Mouse (Mus musculus) cerebellum, postnatal 4 days (tissue): ENCODE measurements around the gene Ap3s2.

ENCODE experiments used
- DNase-seq, 2 experiments: peaks; one replicate each; pipeline ENCODE4 v3.0.0; 2022; ENCODE audit warnings: low spot score in 2 of 2, mixed read lengths in 1 of 2

Gene Ap3s2

GRCm38 (mm10) chr7:79920344-79920983 is at the start of gene Ap3s2:
Ap3s2 (minus strand) TSS chr7:79920649.
- DNase-seq = peak; percentile 71 to 89

GRCm38 (mm10) chr7:79968326-79968725 is 47.9 kb upstream of the Ap3s2 start:
- DNase-seq = no peak

GRCm38 (mm10) chr7:79961600-79961999 is 41.2 kb upstream of the Ap3s2 start:
- no peak for DNase-seq

DNA sequence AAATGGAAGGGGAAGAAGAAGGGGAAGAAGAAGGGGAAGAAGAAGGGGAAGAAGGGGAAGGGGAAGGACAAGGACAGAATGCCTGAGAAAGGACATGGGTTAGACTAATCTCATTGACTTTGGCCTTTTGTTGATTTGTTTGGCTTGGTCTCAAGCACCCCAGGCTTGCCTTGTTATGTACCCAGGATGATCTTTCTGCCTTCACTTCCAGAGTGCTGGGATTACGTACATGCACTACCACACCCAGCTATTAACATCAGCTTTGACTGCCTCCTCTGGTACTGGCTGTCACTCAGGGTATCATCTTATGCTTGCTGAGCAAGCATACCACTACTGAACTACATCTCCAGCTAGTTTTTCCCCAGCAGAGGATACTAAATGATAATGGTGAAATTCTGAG is 35.7 kb upstream of the Ap3s2 start:
- no peak for DNase-seq

- no peak for DNase-seq
These were observed 34.4 kb upstream of the Ap3s2 start for GRCm38 (mm10) chr7:79954890-79955289.

DNA sequence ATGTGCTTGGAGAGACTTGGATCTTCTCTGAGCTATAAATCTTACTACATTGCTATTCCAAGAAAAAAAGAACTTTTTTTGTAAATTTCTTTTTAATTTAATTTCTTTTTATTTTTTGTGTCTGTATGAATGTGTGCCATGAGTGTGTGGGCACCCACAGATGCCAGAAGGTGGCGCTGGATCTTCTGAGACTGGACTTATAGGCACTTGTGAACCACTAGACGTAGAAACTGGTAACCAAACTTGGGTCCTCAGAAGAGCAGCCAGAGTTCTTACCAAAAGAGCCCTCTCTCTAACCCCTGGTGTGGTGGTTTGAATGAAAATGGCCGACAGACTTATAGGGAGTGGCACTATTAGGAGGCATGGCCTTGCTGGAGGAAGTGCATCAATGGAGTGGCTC is 30.6 kb upstream of the Ap3s2 start:
- DNase-seq = no peak

DNA sequence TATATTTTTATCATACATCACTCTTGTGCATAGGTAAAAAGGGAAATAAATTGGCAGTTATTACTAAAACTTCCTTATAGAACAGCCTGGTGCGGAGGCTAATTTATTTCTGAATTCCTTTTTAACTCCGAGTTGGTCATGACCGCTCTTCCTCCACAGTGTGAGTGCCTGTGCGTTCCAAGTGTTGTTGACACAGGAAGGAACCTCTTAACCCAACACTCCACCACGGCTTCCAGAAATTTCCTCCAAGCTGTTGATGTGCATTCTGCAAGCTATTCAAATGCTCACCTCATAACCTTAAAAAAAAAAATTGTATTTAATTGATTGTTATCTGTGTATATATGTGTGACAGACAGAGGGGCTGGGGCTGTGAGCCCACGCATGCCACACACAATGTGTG is 29.8 kb upstream of the Ap3s2 start:
- DNase-seq = no peak

- DNase-seq = no peak
These were observed 15.2 kb upstream of the Ap3s2 start for GRCm38 (mm10) chr7:79935511-79936205.

DNA sequence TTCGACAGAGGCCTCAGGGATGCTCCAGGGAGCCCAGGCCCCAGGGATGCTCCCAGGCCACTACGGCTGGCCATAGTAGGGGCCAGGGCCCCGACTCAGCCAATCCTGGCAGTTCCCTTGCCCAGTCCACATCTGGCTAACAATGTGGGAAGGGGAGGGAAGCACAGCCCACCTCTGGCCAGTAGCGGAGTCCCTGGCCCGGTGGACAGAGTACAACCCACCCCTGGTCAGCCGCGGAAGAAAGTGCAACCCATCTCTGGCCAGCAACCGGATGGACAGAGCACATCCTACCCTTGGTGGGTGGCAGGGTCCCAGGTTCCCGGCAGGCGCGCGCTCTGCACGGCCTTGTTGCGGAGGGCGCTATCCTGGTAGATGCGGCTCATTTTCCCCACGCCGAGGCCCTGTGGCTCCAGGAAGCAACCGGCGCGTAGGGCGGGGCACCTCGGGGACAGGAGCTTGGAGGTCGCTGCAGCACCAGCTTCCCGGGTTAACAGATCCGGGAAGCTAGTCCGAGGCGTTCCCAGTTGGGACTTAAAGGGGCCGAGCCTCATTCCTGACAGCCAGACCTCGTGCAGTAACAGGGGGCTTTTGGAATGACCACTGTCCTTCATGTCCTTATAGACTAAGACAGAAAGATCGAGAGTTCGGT is 14.5 kb upstream of the Ap3s2 start, which contains the start of gene Arpin:
TSS of gene Arpin (minus strand) at position 498 of the 649 bp plus-strand sequence.
- DNase-seq = peak; percentile 30 to 55

- DNase-seq = peak in 1 of 2 experiments; percentile 17
These were observed 14.0 kb upstream of the Ap3s2 start for GRCm38 (mm10) chr7:79934461-79934860.

GRCm38 (mm10) chr7:79928516-79929052 is 8.1 kb upstream of the Ap3s2 start:
- no peak for DNase-seq

DNA sequence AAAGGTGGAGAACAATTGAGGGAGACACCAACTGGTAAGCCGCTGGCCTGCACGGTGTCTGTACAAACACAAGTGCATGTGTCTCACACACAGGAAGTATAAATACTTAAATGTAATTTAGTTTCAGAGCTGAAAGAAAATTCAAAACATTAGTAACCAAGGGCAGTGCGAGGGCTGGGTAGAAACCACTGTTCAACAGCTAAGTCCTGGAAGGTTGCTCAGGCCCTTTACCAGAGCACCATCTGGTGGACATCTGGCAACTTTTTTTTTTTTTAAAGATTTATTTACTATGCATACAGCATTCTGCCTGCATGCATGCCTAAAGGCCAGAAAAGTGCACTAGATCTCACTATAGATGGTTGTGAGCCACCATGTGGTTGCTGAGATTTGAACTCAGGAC is 5.9 kb downstream of the Ap3s2 start:
- DNase-seq = no peak

DNA sequence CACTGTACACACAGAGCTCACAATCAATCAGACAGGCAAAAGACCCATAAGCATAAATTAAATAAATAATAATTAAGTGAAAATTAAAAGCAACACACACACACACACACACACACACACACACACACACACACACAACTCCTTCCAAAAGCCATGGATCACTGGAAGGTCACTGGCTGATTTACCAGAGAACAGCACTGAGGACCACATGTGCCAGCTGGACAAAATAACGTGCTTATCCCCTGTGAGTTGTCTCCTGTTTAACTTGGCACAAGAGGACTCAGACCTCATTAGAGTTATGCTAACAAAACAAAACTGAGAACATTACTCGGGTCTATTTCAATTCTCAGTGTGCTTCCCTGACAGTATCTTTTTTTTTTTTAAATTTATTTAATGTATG is 13.1 kb downstream of the Ap3s2 start:
- DNase-seq = no peak

- no peak for DNase-seq
These were observed 13.5 kb downstream of the Ap3s2 start for GRCm38 (mm10) chr7:79906914-79907313.

GRCm38 (mm10) chr7:79905193-79905592 is 15.3 kb downstream of the Ap3s2 start:
- no peak for DNase-seq

GRCm38 (mm10) chr7:79903160-79903792 is 17.2 kb downstream of the Ap3s2 start:
- DNase-seq = no peak

DNA sequence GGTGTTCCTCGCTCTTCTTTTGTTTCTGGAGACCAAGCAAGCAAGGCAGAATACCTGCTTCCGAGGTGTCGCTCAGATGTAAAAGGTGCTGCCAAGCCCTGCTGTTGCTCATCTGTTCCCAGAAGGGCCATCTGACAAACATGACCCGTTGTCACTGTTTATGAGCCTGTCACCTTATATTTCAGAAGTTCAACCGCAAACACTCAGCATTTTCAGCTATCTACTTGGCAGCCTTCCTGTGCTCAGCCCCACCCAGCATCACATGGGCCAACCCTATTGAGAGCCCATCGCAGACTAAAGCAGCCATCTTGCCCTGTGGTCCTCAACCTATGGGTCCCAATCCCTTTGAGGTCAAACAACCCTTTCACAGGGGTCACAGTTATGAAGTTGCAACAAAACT is 19.7 kb downstream of the Ap3s2 start:
- DNase-seq = no peak

DNA sequence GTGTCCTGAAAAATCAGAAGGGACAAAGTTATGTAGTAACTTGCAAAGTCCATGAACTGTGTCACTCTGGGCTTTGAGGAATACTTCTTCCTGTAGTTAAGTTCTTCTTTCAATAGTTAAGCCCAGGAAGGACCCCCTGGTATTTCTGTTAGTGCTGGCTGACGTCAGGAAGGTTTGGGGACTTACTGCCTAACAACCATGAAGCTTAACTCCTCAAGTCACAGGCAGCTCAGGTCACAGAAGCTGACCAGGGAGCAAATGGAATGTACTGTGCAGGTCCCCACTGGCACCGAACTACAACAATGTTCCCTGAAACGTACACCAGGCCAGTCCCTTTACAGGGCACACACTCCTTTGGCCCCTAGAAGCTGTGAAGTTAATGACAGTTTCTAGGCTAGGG is 25.2 kb downstream of the Ap3s2 start:
- no peak for DNase-seq

DNA sequence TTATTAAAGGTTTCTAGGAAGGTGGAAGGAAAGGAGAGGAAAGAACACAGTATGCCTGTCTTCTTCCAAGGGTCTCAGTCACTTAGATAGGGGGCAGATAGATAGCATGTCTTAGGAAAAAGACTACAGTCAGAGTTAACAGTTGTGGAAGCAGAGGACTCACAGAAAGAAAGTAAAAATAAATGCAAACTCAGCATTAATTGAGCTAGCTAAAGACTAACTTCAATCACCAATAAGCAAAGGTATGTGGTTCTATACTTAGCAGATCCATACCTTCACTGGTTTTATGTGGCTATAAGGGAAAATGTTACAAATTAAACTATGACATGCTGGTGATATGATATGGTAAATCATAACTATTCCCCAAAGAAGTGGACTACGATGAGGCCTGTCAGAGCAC is 25.7 kb downstream of the Ap3s2 start:
- no peak for DNase-seq

- DNase-seq = no peak
These were observed 27.6 kb downstream of the Ap3s2 start for GRCm38 (mm10) chr7:79892576-79893428.
